Comparison of ENCODE assay signal across 25 mouse cellular contexts in the genomic region with DNA sequence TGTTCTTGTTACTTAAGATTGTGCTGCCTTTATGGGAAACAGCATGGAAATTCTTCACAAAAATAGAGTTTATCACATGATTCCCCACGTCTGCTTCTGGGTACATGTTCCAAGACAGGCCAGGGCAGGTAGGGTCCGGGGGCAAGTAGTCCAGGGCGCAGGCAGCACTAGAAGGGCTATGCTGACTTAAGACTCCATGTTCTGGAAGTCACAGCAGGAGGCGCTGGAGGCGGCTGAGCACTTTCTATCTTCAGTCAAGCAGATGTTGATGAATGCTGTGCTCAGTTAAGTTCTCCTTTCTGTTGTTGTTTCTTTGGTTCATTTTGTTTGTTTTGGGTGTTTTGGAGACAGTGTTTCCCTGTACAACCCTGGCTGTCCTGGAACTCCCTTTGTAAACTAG.
"Had no signal": no experiment of that assay in that cellular context is flagged by ENCODE, and none has a peak within 500 bp of the region (broad histone marks: within the 10 kb centered on the region; RNA-seq: fewer than 3 reads in every experiment).

No protein-coding gene starts in this region.

- H3K27ac ChIP-seq: heart, adult 2 months; hindbrain, embryonic 10.5 days; hindbrain, embryonic 12.5 days; hindbrain, embryonic 14.5 days; intestine, embryonic 15.5 days; layer of hippocampus, adult 2 months; left cerebral cortex, adult 2 months; limb, embryonic 10.5 days; limb, embryonic 12.5 days; liver, embryonic 12.5 days had no signal

- H3K9ac ChIP-seq: heart, embryonic 12.5 days; hindbrain, embryonic 12.5 days; hindbrain, embryonic 14.5 days; intestine, embryonic 15.5 days; limb, embryonic 12.5 days; liver, embryonic 12.5 days had no signal

- H3K9me3 ChIP-seq: hindbrain, embryonic 10.5 days; hindbrain, embryonic 12.5 days; intestine, embryonic 15.5 days; limb, embryonic 10.5 days; liver, embryonic 12.5 days had no signal

- H3K4me2 ChIP-seq: heart, embryonic 12.5 days; hindbrain, embryonic 12.5 days; hindbrain, embryonic 14.5 days; intestine, embryonic 15.5 days; limb, embryonic 12.5 days; liver, embryonic 12.5 days had no signal

- H3K36me3 ChIP-seq: heart, embryonic 12.5 days; hindbrain, embryonic 10.5 days; hindbrain, embryonic 12.5 days; intestine, embryonic 15.5 days; limb, embryonic 10.5 days; limb, embryonic 12.5 days; liver, embryonic 12.5 days had no signal

- H3K4me3 ChIP-seq: heart, adult 2 months; heart, embryonic 12.5 days; hindbrain, embryonic 10.5 days; hindbrain, embryonic 12.5 days; intestine, embryonic 15.5 days; layer of hippocampus, adult 2 months; left cerebral cortex, adult 2 months; limb, embryonic 10.5 days; limb, embryonic 12.5 days; liver, embryonic 12.5 days had no signal

- H3K4me1 ChIP-seq: hindbrain, embryonic 10.5 days; hindbrain, embryonic 12.5 days; intestine, embryonic 15.5 days; limb, embryonic 10.5 days; limb, embryonic 12.5 days had no signal

- ATAC-seq: hindbrain, embryonic 16.5 days; inflammation-experienced regulatory T-cells, adult 6 months; intestine, embryonic 15.5 days; intestine, postnatal 0 days; liver, embryonic 12.5 days had no signal

- DNase-seq: gastrocnemius, postnatal 14 days; gastrocnemius, postnatal 36 days; heart, adult 11 months; heart, adult 2 months; heart, postnatal 10 days; heart, postnatal 4 days; kidney, adult 18-20 months; kidney, adult 8-10 months; kidney, postnatal 10 days; kidney, postnatal 25 days; kidney, postnatal 4 days; liver had no signal

- H3K27me3 ChIP-seq: heart, embryonic 12.5 days; hindbrain, embryonic 12.5 days; intestine, embryonic 15.5 days; limb, embryonic 12.5 days had no signal
